Mouse (Mus musculus) ZHBTc4 (cell line): Measurements from ENCODE around the gene Phf24.
A peak's percentile ranks its signal among the peaks of the same experiment; 100 is the strongest.

Source experiments
- DNase-seq: peaks from one replicate; pipeline ENCODE4 v3.0.0-alpha.2; 2011; ENCODE audit warnings: low read depth, low spot score

The Phf24 gene

DNA sequence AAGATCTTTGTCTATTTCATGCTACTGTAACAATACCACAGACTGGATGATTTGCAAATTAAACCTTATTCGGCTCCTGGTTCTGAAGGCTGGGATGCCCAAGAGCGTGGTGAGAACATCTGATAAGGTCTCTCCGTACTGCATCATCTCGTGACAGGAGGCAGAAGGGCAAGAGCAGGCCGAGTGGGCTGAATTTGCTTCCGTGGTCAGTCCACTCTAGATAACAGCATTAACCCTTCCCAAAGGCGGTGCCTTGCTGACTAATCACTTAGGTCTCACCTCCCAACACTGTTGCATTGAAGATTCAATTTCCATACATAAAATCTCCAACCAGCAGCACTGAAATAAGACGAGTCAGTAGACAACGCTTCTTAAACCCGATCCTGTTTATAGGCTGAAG, 3.1 kb upstream of the Phf24 start:
- no peak for DNase-seq

DNA sequence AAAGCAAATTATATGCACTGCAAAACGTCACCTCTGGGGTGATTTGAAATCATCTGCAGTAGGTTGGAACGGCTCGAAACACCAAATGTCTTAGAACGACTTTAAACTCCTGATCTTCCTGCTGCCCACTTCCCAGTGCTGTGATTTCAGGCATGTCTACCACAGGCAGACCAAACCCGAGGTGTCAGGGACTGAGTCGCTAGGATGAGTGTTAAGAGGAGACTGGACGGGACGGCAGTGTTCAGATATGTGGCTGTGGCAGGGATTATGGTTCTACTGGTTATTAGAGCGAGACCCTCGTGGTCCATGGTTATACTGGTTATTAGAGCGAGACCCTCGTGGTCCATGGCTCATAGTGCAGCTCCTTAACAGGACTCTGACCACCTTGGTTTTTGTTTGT, 1.1 kb upstream of the Phf24 start:
- DNase-seq: no peak

DNA sequence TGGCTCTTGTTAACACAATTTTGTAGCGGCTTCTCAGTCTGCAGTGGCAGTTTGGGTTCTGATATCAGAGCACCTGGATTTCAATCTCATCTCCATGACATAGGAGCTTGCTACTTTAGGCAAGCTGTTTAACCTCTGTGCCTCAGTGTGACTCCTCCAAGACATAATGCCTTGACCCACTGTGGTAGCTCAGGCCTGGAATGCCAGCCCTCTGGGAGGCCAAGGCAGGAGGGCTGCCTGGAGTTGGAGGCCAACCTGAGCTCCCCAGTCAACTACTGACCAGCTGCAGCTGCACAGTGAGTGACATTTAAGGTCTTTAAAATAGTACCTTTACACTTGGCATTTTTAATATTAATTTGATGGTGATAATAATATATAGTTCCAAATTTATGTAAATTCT, 494 bp upstream of the Phf24 start:
- no peak for DNase-seq

DNA sequence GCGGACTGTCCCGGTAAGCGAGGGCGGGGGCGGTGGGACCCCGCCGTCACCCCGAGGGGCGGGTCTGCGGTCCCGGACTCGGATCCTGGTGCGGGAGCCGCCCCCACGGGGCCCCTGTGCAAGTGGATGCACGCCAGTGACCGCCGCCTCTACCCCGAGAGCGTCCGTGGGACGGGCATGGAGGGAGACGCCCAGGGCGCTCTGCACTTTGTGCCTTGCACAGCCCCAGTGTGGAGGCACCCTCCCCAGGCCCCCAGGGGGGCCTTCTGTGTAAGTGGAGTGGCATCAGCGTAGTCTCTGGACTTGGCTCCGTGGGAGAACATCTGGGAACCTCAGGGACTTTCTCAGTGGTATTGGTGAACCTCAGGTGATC, 928 bp downstream of the Phf24 start:
- DNase-seq: peak; percentile 35

DNA sequence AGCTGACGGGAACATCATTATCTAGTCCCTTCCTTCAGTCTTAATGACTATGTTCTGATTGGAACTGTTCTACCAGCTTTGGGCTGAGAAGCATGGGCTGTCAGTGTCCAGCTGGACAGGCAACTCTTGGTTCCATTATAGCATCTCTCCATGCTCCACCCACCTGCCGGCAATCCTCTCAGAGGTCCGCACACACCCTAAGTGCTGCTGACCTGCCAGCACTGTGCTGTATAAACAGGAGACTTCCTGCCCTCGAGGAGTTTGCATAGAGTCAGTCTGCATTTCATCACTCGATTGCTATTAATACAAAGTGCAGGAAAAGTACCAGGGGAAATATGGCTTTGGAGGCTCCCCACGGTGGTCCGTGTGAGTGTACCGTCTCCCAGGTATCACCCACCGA, 4.3 kb downstream of the Phf24 start:
- DNase-seq: no peak

DNA sequence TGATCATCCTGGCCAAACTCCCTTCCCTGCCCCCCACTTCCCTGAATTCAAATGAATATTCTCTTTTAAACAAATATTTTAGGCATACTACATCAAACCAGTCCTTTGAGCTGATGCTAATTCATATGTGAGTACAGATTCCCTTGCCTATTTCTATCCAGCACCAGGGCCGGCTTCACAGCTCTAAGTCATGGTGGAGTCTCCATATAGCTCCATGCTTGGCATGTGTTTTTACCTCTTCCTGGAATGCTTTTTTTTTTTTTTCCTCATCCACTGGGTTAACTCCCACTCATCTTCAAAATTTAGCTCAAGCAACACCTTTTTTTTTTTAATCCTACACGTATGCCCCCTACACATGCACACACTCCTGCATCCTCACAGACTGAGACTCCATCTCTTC, 5.1 kb downstream of the Phf24 start:
- DNase-seq: no peak

DNA sequence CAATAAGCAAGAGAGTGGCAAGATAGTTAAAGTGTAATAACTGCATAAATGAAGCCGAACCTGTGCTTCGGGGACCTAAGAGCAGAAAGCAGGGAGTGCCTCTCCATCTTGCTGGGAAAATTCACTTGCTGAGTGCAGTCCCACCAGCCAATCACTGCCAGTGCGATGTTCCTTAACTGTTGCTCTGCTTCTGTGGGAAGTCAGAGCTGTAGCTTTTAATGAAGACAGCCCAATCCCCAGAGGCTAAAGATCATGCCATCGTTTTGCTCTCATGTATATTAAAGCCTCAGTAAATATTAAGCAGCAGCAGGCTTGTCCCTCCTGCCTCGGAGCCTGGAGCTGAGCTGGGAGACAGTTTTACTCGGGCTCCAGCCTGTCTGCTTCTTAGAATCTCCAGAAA, 5.6 kb downstream of the Phf24 start:
- no peak for DNase-seq

DNA sequence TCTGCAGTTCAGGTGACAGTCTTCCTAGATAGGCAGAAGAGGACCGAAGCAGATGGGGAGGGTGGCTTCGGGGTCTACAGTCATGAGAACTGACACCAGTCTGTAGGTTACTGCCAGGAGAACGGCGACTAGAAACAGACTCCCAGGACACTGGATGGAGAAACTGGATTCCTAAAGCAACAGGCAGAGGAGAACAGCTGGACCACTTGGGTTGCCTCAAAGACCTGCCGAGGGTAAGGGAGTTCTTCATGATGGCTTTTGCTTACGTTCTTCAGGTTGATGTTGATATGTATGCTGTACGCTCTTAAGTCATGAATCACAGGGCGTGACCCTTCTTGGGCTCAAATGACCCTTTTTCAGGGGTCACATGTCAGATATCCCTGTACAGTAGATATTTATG, 6.0 kb downstream of the Phf24 start:
- DNase-seq: no peak

DNA sequence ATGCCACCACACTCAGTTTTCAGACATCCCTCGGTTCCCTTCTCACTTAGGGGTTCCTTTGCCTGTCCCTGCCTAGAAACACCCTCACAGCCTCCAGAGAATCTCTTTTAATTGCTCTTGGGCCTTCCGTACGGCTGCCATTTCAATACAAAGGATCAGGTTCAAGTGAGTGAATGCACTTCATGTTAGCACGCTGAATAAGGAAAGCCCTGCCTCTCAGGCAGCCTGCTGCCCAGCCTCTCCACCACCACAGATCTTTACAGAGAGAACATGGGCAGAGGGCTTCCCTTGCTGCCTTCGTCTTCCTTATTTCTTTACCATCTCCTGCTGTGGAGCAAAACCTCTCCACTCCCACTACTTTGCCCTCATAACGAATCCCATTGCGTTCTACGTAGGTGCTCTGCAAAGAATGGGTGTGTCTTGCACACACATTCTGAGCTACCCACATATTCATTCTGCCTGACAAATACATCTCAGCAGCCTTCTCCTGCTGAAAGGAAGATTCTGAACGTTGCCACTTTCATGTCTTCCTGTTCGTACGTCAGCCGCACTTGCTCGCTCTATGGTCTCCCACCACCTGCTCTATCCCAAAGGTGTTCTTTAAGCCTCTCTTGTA, 7.7 kb downstream of the Phf24 start:
- DNase-seq: no peak

DNA sequence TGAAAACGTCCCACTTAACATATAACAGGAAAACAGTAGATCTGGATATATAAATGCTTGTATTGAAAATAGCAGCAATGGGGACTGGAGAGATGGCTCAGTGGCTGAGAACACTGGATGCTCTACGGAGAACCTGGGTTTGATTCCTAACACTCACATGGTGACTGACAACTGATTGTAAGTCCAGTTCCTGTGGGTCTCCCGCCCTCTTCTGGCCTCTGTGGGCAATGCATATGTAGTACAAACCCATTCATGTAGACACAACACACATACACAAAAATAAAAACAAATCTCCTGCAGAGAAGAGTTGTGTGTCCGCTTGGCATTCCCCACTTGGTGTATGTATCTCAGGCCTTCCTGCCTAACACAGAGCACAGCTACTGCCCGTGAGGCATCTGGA, 11.7 kb downstream of the Phf24 start:
- DNase-seq: peak; percentile 45

DNA sequence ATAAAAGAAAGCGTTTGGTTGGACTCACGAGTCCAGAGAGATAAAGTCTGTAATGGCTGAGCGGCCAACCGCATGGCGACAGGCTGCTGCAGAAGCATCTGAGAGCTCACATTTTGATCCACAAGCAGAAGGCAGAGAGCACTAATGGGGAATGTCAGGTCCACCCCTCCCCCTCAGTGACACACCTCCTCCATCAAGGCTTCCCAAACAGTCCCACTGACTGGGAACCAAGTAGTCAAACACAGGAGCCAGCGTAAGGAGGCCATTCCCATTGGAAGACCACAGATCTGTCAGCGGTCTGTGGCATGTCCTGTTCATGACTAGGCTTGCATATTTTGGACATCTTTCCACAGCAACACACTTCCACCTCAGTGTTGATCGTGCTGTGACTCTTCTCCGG, 12.5 kb downstream of the Phf24 start:
- no peak for DNase-seq

DNA sequence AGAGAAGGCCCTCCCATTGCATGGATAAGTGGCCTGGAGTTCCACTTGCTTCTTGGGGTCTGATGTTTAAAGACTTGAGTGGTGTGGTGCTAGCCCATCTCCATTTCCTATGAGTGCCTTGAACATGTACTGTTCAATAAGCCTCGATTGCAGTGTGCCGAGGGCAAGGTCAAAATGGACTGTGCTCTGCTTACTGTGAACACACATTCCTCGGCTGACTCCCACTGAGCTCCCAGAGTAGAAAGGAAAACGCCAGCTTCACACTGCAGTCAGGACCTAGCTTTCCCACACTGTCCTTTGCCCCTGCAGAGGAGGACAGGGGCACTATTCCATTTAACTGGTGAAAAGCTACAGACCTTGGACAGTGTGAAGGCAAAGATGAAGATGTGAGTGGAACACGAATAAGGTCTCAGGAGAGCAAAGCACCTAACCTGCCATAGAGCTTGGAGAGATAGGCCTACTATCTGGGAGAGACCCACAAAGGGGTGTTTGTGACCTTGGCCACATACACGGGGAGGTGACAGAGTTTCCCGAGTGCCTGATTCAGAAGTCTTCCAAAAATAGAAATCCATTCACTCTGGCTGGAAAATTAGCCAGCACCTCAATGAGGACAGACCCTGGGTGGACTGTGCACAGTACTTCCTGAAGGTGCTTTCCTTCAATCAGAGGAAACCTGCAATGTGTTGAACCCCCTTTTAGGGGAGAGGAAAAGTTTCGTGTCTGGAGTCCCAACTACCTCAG, 15.9 kb downstream of the Phf24 start:
- no peak for DNase-seq

DNA sequence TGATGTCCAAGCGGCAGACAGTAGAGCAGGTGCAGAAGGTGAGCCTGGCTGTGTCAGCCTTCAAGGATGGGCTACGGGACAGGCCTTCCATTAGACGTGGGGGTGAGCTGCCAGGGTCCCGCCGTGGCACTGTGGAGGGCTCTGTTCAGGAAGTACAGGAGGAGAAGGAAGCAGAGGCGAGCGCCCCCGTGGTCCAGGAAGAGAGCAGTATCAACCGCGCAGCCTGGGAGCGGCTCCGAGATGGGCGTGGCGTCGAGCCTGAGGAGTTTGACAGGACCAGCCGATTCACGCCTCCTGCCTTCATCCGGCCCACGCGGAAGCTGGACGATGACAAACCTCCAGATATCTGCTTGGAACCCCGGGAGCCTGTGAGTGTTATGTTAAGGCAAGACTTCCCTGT, 17.2 kb downstream of the Phf24 start:
- peak; percentile 72 for DNase-seq

DNA sequence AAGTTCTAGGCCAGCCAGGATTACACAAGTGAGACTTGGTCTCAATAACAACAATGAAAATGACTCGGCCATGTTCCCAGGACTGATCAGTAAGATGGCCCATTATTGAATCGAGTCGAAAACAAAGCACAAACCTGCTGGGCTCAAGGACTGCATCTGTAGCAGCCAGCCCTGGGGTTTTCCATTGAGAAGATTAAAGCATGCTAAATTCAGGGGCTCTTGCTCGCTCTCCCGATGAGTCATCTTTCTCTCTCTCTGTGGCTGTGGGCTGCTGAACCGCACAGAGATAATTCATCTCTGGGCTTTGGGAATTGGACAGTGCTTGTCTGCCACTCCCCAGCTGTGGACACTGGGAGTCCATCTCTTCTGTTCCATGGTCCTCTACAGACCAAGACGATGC, 24.9 kb downstream of the Phf24 start:
- DNase-seq: no peak

DNA sequence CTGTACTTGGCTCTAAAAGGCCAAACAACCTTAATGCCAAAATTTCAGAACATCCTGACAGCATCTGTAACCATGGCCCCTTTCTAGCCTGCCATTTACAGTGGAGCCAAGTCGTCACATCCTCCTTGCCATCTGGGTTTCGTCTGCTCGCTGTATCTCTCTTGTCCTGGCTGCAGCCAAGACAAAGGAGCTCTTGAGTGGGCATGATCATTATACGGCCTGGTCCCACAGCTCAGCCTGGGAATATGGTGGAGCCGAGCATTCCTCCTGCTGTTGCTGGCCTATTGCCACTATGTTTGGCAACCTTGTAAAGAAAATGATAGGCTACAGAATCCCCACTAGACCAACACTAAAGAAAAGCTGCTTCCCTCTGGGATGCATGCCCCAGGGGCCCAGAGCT, 26.9 kb downstream of the Phf24 start:
- no peak for DNase-seq

DNA sequence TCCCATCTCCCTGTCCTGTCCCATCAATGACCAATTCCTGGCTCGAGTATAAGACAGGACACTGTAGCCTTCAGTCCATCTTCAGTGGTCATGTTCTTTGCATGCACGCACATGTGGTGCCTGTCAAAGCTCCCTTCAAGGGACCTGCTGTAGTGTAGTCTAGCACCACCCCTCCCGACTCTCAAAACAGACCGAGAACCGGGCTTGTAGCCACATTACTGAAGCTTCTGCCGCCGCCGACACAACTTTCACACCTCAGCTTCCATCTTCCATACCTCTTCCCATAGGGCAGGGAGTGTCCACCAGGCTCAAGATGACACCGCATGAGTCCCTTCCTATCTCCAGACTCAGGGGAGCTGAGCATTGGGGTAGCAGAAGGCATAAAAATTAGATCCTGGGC, 27.7 kb downstream of the Phf24 start:
- DNase-seq: no peak

DNA sequence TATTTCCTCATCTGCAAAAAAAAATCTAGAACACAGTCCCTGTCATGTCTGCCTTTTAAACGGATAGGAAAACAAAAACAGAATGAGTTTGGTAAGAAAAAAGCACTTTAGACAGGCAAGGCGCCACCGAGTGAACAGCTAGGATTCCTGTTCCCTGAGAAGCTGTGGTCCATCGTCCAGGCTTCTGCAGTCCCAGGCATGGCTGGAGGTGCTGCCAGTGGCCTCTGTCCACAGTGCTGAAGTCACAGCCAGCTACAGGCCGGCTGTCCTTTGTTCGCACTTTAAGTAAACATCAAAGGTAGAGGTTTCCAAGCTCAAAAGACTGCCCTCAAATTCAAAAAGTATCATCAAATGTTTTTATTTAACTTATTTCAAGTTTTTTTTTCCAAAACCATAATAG, 28.6 kb downstream of the Phf24 start:
- DNase-seq: peak; percentile 52

DNA sequence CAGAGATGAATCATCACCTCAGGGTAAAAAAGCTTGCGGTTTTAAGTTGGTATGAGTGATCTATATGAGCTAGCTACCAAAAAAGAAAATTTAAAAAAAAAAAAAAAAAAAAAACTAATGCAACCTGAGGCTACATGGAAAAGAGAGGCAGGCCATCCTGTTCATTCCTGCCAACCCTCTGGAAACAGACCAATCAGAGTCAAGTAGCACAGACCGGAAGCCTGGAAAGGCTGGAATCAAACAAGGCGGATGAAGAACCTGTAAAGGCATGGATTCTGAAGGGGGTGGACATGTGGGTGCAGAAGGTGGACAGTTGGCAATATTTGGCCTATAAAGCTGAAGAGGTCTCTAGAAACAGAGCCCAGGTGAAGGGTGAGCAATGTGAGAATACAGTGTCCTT, 29.0 kb downstream of the Phf24 start:
- no peak for DNase-seq

DNA sequence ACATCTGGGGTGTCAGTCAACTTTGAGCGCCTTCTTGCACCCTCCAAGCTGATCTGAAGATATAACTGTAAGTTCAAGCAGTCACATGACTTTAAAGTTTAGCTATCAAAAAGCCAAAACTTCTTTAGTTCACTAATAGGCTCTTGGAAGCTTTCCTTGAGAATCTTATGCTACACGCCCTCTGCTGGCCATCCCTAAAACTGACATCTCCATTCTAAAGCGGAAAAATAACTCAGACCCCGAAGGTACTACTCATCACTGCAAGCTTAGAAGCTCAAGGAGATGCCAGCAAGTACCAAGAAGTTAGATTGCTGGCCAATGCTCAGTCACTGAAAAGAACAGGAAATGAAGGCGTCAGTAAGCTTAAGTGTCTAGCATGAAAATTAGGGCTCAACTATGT, 29.5 kb downstream of the Phf24 start:
- DNase-seq: peak; percentile 72

DNA sequence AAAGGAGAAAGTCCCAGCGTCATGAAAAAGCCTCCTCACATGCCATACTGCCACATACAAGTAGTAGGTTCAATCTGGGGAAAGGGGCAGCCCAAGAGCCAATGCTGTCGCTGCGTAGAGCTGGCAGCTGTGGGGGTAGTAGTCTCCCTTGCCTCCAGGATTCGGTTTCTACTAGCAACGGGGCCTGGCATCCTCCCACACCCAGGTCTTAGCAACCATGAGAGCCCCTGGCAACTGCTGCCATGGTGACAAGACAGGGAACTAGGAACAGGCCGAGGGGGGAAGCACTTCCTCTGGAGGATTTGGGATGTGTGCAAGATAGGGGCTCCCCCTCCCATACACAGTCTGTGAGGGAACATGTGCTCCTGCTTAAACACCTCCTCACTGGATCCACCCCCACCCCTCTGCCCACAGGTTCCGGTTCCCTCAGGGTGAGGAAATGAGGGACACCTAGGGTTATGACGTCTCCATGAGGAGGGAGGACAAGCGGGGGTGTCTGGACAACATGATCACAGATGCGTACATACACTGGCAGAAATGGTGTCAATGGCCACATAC, 30.4 kb downstream of the Phf24 start:
- no peak for DNase-seq

DNA sequence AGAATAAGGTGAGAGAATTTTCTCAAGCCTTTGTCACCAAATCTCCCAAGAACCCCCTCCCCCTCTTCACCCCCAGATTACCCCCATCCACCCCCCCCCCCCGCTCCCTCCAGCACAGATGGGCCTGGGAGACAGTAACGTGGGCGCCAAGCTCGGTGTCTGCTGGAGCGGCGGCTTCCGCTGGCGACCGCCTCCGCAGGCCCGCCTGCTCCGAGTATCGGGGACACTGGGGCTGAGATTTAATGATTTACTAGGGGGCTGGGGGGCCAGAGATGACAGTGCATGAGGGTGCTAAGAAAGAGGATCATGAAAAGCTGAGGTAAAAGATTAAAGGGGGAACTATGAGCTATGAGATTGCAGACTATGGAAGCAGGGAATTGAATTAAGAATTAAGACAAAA, 32.1 kb downstream of the Phf24 start:
- DNase-seq: no peak

DNA sequence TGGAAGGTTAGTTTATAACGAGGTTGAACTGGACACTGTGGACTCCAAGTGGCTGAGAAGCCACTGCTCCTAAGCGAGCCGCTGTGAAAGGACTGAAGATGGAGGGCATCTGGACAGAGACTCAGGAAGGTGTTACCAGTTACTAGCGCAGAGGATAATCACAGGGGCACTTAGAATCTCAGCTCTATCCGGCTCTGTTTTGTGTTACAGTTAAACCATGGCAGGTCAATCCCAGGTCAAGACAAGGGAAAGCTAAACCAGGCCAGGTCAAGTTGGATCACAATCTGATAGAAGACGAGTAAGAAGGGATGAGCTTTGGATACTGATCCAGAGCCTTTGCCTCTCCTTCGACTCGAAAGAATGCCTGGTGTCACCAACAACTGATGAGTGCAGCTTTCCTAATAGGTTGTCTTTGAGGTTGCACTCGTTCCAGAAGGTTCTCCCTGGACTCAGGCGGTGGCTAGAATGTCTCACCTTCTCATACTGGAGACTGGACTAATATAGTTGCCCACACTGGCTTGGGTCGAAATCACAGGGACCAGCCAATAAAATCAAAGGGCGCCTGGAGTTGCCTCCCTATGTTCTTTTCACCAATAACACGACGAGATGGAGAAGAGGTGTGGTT, 32.7 kb downstream of the Phf24 start:
- no peak for DNase-seq

DNA sequence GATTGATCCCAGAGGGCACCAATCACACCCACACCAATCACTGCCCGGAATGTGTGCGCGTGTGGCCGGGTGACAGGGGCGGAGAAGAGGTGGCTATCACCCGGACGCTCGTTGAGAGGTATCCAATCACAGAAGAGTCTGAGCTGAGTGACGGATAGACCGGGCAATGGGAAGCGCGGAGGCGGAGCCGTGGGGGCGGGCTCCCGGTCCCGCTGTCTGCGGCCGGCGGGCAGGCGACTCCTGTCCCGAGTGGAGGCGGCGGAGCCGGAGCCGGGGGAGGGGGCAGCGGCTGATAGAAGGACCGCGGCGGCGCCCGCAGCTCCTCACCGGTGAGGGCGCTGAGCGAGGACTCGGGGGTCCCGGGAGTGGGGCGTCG, 33.2 kb downstream of the Phf24 start, which contains the start of gene Dnajb5:
Dnajb5 (plus strand) TSS at position 139 of the 376 bp plus-strand sequence.
- peak; percentile 99 for DNase-seq
